Mouse (Mus musculus) intestine, postnatal 0 days (tissue): Measurements from ENCODE around the gene Slc37a4. TPM values are rescaled to one million over a fixed set of nuclear protein-coding genes. Genes with fewer than 3 reads are reported as not detected.
"Not testable (repeated sequence)": the region's sequence is repeated elsewhere in the genome, so short reads cannot be mapped to it uniquely, and the experiment has no call there.

Experiments
- ATAC-seq: fragments of 200-750 bp; cut with Nextera tagmentation; 2 replicates; pipeline ENCODE4 v1.8.0; 2017; ENCODE audit warnings: mild to moderate bottlenecking, moderate TSS enrichment, moderate library complexity
- H3K27ac ChIP-seq: fragments of 300-500 bp; sonication (generic); 2 replicates; pipeline ENCODE4 v1.5.1; 2014; ENCODE audit warnings: mild to moderate bottlenecking, low read depth, low read length, moderate library complexity
- H3K27me3 ChIP-seq: fragments of 300-500 bp; sonication (generic); replicated peaks from 2 replicates; pipeline ENCODE4 v1.6.1; 2014; ENCODE audit warnings: low read length, mixed read lengths; ENCODE audit not compliant: control insufficient read depth, insufficient read depth
- H3K36me3 ChIP-seq: fragments of 300-500 bp; sonication (generic); 2 replicates; pipeline ENCODE4 v1.6.1; 2014; ENCODE audit warnings: mild to moderate bottlenecking, moderate library complexity; ENCODE audit not compliant: control insufficient read depth, insufficient read depth
- H3K4me1 ChIP-seq: fragments of 300-500 bp; sonication (generic); replicated peaks from 2 replicates; pipeline ENCODE4 v1.6.1; 2014; ENCODE audit warnings: antibody characterized with exemption, low read length, mixed read lengths; ENCODE audit not compliant: control insufficient read depth, insufficient read depth
- H3K4me2 ChIP-seq: fragments of 300-500 bp; sonication (generic); replicated peaks from 2 replicates; pipeline ENCODE4 v1.6.1; 2014; ENCODE audit warnings: low read depth, mild to moderate bottlenecking, moderate library complexity
- H3K4me3 ChIP-seq: fragments of 300-500 bp; sonication (generic); 2 replicates; pipeline ENCODE4 v1.5.1; 2014; ENCODE audit warnings: low read depth, low read length
- H3K9ac ChIP-seq: fragments of 300-500 bp; sonication (generic); 2 replicates; pipeline ENCODE4 v1.6.1; 2014; ENCODE audit warnings: mild to moderate bottlenecking, low read depth, low read length
- H3K9me3 ChIP-seq: fragments of 300-500 bp; sonication (generic); 2 replicates; pipeline ENCODE4 v1.6.1; 2016; ENCODE audit warnings: mixed run types; ENCODE audit not compliant: control insufficient read depth
- CTCF ChIP-seq: sonication (generic); IDR thresholded peaks from 2 replicates; pipeline ENCODE4 v1.5.1; 2016; ENCODE audit warnings: low read depth, mild to moderate bottlenecking, control low read depth, antibody characterized with exemption, moderate library complexity
- WGBS: fragments of 180-500 bp; shearing (Covaris S2); extraction: QIAGEN DNeasy Blood & Tissue Kit; methylation state at CpG from one replicate; pipeline ENCODE4 v1.1.7; 2014; 5-methylcytosine and 5-hydroxymethylcytosine counted together
- polyA plus RNA-seq: library from polyadenylated mRNA; unstranded; fragments of >200 nt; fragmentation: Nextera tagmentation; extraction: Ambion mirVana; gene quantifications from 2 replicates; pipeline ENCODE4 v1.2.1, GENCODE M21; 2015

The Slc37a4 gene
- polyA plus RNA-seq, 1 experiment from 2014 or later = 150 TPM

GRCm38 (mm10) chr9:44418519-44419385 is 22.1 kb downstream of the Slc37a4 start, which contains the start of gene Ccdc84:
Gene Ccdc84, minus strand, starts transcription at chr9:44418569.
- TF ChIP-seq CTCF = no peak
- ATAC-seq = no peak
- H3K27ac ChIP-seq = peak within 1 kb of the TSS; percentile 69
- H3K27me3 ChIP-seq = no peaks in the 10 kb centered on the region
- no peaks in the 10 kb centered on the region for H3K9me3 ChIP-seq
- peak within 1 kb of the TSS; percentile 73 for H3K9ac ChIP-seq
- peak within 1 kb of the TSS; percentile 88 for H3K4me3 ChIP-seq
- H3K36me3 ChIP-seq = peaks cover 6% of the 10 kb centered on the region; the same call in 1 of the 2 replicates
- no peaks in the 10 kb centered on the region for H3K4me1 ChIP-seq
- 78% methylated on average over 14 of the region's 14 CpGs for WGBS
- peak within 1 kb of the TSS; percentile 91 for H3K4me2 ChIP-seq

- not testable (repeated sequence) for H3K27ac ChIP-seq, H3K9me3 ChIP-seq, H3K9ac ChIP-seq, H3K36me3 ChIP-seq, H3K4me2 ChIP-seq, ATAC-seq, H3K4me3 ChIP-seq, H3K4me1 ChIP-seq, H3K27me3 ChIP-seq
- WGBS = 93% methylated on average over 9 of the region's 9 CpGs
Measured at GRCm38 (mm10) chr9:44419730-44420129, 23.1 kb downstream of the Slc37a4 start.

- Histone ChIP-seq H3K4me1 (no peaks in the 10 kb centered on the region), H3K4me3 (no peak overlapping the region), H3K27me3 (no peaks in the 10 kb centered on the region), H3K9ac (no peak overlapping the region), H3K4me2 (no peak overlapping the region), H3K27ac (no peak overlapping the region), H3K9me3 (no peaks in the 10 kb centered on the region), H3K36me3 (peaks cover 6% of the 10 kb centered on the region; the same call in 1 of the 2 replicates)
- WGBS = 69% methylated on average over 5 of the region's 5 CpGs
- no peak for TF ChIP-seq CTCF
- ATAC-seq = no peak
Measured at GRCm38 (mm10) chr9:44420280-44420898, 23.7 kb downstream of the Slc37a4 start.

GRCm38 (mm10) chr9:44423576-44423975 is 26.9 kb downstream of the Slc37a4 start:
- 67% methylated on average over 4 of the region's 4 CpGs for WGBS
- Histone ChIP-seq H3K4me3 (no peak overlapping the region), H3K9me3 (no peaks in the 10 kb centered on the region), H3K36me3 (no peaks in the 10 kb centered on the region), H3K4me2 (no peak overlapping the region), H3K27me3 (no peaks in the 10 kb centered on the region), H3K27ac (no peak overlapping the region), H3K9ac (no peak overlapping the region), H3K4me1 (no peaks in the 10 kb centered on the region)
- no peak for ATAC-seq
- no peak for TF ChIP-seq CTCF

- Histone ChIP-seq H3K27ac (no peak overlapping the region), H3K9ac (no peak overlapping the region), H3K4me2 (no peak overlapping the region), H3K4me3 (no peak overlapping the region), H3K4me1 (no peaks in the 10 kb centered on the region), H3K27me3 (no peaks in the 10 kb centered on the region), H3K9me3 (no peaks in the 10 kb centered on the region), H3K36me3 (no peaks in the 10 kb centered on the region)
- 44% methylated on average over 5 of the region's 5 CpGs for WGBS
- ATAC-seq = no peak
- peak; percentile 23; the same call in 1 of the 2 replicates for TF ChIP-seq CTCF
Measured at GRCm38 (mm10) chr9:44432577-44433185, 36.0 kb downstream of the Slc37a4 start.

- Histone ChIP-seq H3K4me1 (no peaks in the 10 kb centered on the region), H3K9me3 (no peaks in the 10 kb centered on the region), H3K36me3 (no peaks in the 10 kb centered on the region), H3K27me3 (no peaks in the 10 kb centered on the region), H3K4me2 (no peak overlapping the region), H3K9ac (no peak overlapping the region), H3K27ac (no peak overlapping the region), H3K4me3 (no peak overlapping the region)
- no peak for ATAC-seq
- WGBS = 70% methylated on average over 6 of the region's 6 CpGs
- TF ChIP-seq CTCF = no peak
Measured at GRCm38 (mm10) chr9:44435747-44436146, 39.1 kb downstream of the Slc37a4 start.
